Comparison of ENCODE assay signal across 23 mouse cellular contexts in genomic region chr7:118707216-118707615, GRCm38 (mm10). TPM values are rescaled to one million over a fixed set of nuclear protein-coding genes. Genes with fewer than 3 reads are reported as not detected.
A peak's percentile ranks its signal among the peaks of the same experiment; 100 is the strongest.
DNase-seq lines count a peak whose midpoint lies in the region; ATAC-seq and TF ChIP-seq lines count a peak whose summit lies in the region.
"Had no signal": no experiment of that assay in that cellular context is flagged by ENCODE, and none has a peak within 500 bp of the region (broad histone marks: within the 10 kb centered on the region; RNA-seq: fewer than 3 reads in every experiment).

No protein-coding gene starts in this region.

- WGBS in stomach, postnatal 0 days = 51% methylated on average over 2 of the region's 2 CpGs

- DNase-seq in cerebellum, adult 9-10 months = peak; percentile 33
- no peak for DNase-seq in cerebellum, postnatal 14 days
- peak; percentile 48 to 66 for DNase-seq in lung, adult 18-20 months
- no peak for DNase-seq in lung, postnatal 25 days (ENCODE audit: low spot score)
- DNase-seq in urinary bladder, postnatal 14 days (ENCODE audit: low spot score) = peak; percentile 52
- DNase-seq in urinary bladder, adult 2 months (ENCODE audit: low spot score) = no peak
- peak; percentile 66 for DNase-seq in stomach, postnatal 0 days (ENCODE audit: low spot score)
- DNase-seq in c-Kit-positive CD71-positive TER-119-positive erythroid progenitor cells, embryonic 14.5 days (ENCODE audit: low spot score) = no peak
- DNase-seq: adrenal gland, adult 8-10 months; adrenal gland, postnatal 25 days; cerebellum, postnatal 36 days; gastrocnemius, adult 2 months; gastrocnemius, postnatal 25 days; heart, adult 2 months; heart, postnatal 14 days had no signal

- H3K4me2 ChIP-seq in stomach, postnatal 0 days (replicated peaks; ENCODE audit: low read depth) = no peak overlapping the region
- H3K4me2 ChIP-seq: forebrain, embryonic 13.5 days; heart, embryonic 13.5 days; hindbrain, embryonic 12.5 days; hindbrain, embryonic 15.5 days had no signal

- H3K9ac ChIP-seq in stomach, postnatal 0 days (ENCODE audit: low read length) = no peak overlapping the region
- H3K9ac ChIP-seq: forebrain, embryonic 13.5 days; heart, embryonic 13.5 days; hindbrain, embryonic 12.5 days; hindbrain, embryonic 15.5 days had no signal

- no peak overlapping the region; the same call in 1 of the 2 replicates for H3K27ac ChIP-seq in stomach, postnatal 0 days (replicated peaks)
- H3K27ac ChIP-seq: forebrain, embryonic 10.5 days; forebrain, embryonic 13.5 days; gastrocnemius, adult 2 months; heart, adult 2 months; heart, embryonic 10.5 days; heart, embryonic 13.5 days; hindbrain, embryonic 12.5 days; hindbrain, embryonic 15.5 days had no signal

- no peak overlapping the region for H3K4me3 ChIP-seq in stomach, postnatal 0 days (ENCODE audit: low read depth, low read length)
- H3K4me3 ChIP-seq: forebrain, embryonic 10.5 days; forebrain, embryonic 13.5 days; gastrocnemius, adult 2 months; heart, adult 2 months; heart, embryonic 10.5 days; heart, embryonic 13.5 days; hindbrain, embryonic 12.5 days; hindbrain, embryonic 15.5 days had no signal

- TF ChIP-seq EP300 in stomach, postnatal 0 days (optimal IDR thresholded peaks at IDR 0.05) = no peak

- H3K4me1 ChIP-seq in stomach, postnatal 0 days (replicated peaks; ENCODE audit: control insufficient read depth, insufficient read depth) = no peaks in the 10 kb centered on the region; the same call in none of the 2 replicates

- no peak for TF ChIP-seq CTCF in stomach, postnatal 0 days (IDR thresholded peaks at IDR 0.05; ENCODE audit: low read depth)

- H3K27me3 ChIP-seq in stomach, postnatal 0 days (ENCODE audit: control insufficient read depth, insufficient read depth, low read length) = no peaks in the 10 kb centered on the region
- H3K27me3 ChIP-seq: forebrain, embryonic 13.5 days; heart, embryonic 13.5 days; hindbrain, embryonic 12.5 days; hindbrain, embryonic 15.5 days had no signal

- no peaks in the 10 kb centered on the region for H3K36me3 ChIP-seq in stomach, postnatal 0 days (ENCODE audit: control insufficient read depth, insufficient read depth, low read length)
- H3K36me3 ChIP-seq: heart, embryonic 10.5 days; hindbrain, embryonic 12.5 days; hindbrain, embryonic 15.5 days had no signal

- peak; percentile 13; the same call in 1 of the 2 replicates for ATAC-seq in stomach, postnatal 0 days (ENCODE audit: low FRiP score, low TSS enrichment)
- ATAC-seq: activated CD4-positive, CD25-positive, alpha-beta regulatory T cell, adult 4 months; forebrain, embryonic 13.5 days; forebrain, embryonic 16.5 days had no signal

- no peaks in the 10 kb centered on the region for H3K9me3 ChIP-seq in stomach, postnatal 0 days (ENCODE audit: control insufficient read depth, low read length)
- H3K9me3 ChIP-seq: forebrain, embryonic 10.5 days; forebrain, embryonic 13.5 days; heart, embryonic 10.5 days; heart, embryonic 13.5 days; hindbrain, embryonic 12.5 days; hindbrain, embryonic 15.5 days had no signal

RNA-seq across cellular contexts. Expression of gene Gde1, which starts 1.6 kb away (rescaled TPM):
- 126 and 128 TPM in 2 replicates for polyA plus RNA-seq in urinary bladder, adult 2 months (2012; rRNA removed)
- 204 and 212 TPM in 2 replicates for polyA plus RNA-seq in stomach, postnatal 0 days (2015; fragmentation: Nextera tagmentation; extraction: Ambion mirVana)

RNA-seq across cellular contexts. Expression of gene Ccp110, which starts 5.1 kb away (rescaled TPM):
- polyA plus RNA-seq in urinary bladder, adult 2 months (2012; rRNA removed) = 9.1 and 11.7 TPM in 2 replicates
- 2.6 and 2.7 TPM in 2 replicates for polyA plus RNA-seq in stomach, postnatal 0 days (2015; fragmentation: Nextera tagmentation; extraction: Ambion mirVana)

RNA-seq across cellular contexts. Expression of gene Vps35l, which starts 32.8 kb away (rescaled TPM):
- polyA plus RNA-seq in urinary bladder, adult 2 months (2012; rRNA removed) = 48.9 and 54.2 TPM in 2 replicates
- 31.2 and 32.7 TPM in 2 replicates for polyA plus RNA-seq in stomach, postnatal 0 days (2015; fragmentation: Nextera tagmentation; extraction: Ambion mirVana)

Comparison
In these comparisons a context has a peak if more than half of its experiments do, and no peak if none do; other contexts are left out.
1. DNase-seq: peak in cerebellum, adult 9-10 months (single experiment), lung, adult 18-20 months (2 of 2), urinary bladder, postnatal 14 days (single experiment) and stomach, postnatal 0 days (single experiment); none in cerebellum, postnatal 14 days (0 of 2), lung, postnatal 25 days (single experiment), urinary bladder, adult 2 months (single experiment) and c-Kit-positive CD71-positive TER-119-positive erythroid progenitor cells, embryonic 14.5 days (single experiment).